Mouse (Mus musculus): ENCODE measurements around the gene Arhgef5.

- no peak for TF ChIP-seq CTCF (conservative IDR thresholded peaks at IDR 0.05; ENCODE audit: insufficient read depth, insufficient read length, low read depth, low read length)
- no peak for TF ChIP-seq POLR2A (IDR thresholded peaks at IDR 0.05; ENCODE audit: low read depth, low read length)
Measured at GRCm38 (mm10) chr6:43312961-43313656, 47.7 kb downstream of the Arhgef5 start.

Measured in kidney, adult 2 months (tissue).